Mouse (Mus musculus) ovary, postnatal 14 days (tissue): ENCODE measurements around the gene Acin1.
"Not testable (repeated sequence)": the region's sequence is repeated elsewhere in the genome, so short reads cannot be mapped to it uniquely, and the experiment has no call there.

Experiments used
- DNase-seq: peaks from one replicate; pipeline ENCODE4 v3.0.0; 2022; ENCODE audit warnings: low spot score

Acin1 gene

DNA sequence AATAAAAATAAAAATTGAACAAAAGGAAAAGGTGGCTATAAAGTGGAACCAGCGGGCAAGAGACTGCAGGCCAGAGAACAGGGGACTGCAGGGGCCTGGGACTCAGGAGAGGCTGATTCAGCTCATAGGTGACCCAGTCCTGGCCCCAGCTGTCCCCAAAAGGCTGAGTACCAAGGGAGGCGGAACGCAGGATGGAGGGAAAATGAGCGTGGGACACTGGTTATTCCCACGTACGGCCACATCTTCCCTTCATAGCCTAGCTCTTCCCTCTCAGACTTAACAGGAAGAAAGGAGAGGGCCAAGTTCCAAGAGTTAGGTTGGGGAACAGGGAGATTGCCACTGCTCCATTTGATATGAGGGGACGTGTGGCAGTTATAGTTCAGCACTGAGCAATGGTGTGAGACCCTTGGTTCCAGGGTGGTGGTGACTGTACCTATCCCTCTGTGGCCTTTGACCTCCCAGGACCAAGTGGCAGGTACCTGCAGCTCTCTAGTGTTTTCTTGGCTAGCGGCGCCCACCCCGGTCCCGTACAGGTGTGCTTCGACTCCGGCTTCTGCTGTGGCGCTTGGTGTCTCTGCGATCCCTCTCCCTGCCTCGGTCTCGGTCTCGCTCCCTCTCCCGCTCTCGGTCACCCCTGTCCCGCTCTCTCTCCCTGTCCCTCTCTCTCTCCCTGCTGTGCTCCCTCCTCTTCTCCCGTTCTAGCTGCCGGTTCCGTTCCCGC is 44.3 kb downstream of the Acin1 start:
- no peak for DNase-seq

DNA sequence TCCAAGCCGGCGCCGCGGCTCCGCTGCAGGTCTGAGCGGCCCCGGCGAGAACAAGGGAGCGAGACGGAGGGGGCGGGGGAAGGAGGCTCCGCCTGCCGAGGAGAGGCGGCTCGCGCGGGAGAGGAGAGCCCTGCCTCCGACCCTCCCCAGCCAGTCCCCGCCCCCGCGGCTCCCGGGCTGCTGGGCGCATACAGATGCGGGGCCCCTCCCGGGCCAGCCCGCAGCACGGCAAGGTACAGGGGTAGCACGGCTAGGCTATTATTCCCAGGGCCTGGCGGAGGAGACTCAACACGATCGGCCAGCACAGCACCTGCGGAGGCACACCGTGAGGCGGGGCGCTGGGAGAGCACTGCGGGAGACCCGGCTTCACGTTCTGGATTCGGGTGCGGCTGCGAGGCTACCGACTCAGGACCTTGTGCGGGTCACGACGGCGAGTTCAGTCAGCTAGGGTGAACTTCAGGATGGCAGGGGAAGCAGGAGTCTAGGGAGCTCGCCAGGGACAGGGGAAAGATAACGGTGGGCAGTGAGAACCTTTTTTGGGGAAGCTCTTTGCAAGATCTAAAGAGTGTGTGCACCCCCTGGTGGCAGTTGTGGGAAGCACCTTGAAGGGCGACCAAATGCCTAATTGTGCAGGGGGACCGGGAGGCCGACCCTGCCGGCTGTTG is 45.3 kb downstream of the Acin1 start, which contains the start of gene Cdh24:
TSS of gene Cdh24 (minus strand) at position 60 of the 665 bp plus-strand sequence.
- peak; percentile 85 for DNase-seq

DNA sequence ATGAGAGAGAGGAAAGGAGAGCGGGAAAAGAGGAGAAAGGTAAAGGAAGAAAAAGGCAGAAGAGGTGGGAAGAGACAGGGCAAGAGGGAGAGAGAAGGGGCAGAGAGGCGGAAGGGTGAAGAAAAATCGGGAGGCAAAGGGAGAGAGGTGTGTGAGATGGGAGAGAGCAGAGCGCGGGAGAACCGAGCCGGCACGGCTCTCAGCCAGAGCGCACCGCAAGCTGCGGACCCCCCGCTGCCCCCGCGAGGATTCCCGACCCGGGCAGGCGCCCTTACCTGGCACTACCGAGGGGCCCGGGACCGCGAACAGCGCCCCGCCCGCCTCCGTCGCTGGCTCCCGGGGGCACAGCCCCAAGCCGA is 45.8 kb downstream of the Acin1 start, which contains the start of gene Gm17606:
TSS of gene Gm17606 (plus strand) at position 7 of the 359 bp plus-strand sequence.
- DNase-seq, result no peak

DNA sequence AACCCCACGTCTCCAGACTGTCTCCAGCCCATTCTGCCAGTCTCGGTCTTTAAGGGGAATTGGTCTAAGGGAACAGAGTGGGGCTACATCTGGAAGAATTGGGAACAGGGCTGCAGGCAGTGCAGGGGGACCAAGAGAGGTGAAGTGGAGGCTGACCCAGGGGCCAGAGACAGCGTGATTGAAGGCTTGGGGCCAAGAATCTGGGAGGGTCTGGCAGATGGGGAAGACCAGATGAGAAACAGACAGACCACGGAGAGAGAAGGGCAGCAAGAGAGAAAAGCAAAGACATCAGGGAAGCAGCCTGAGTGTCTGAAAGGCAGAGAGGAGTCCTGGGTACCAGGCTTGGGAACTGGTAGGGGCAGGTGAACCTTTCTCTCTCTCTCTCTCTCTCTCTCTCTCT is 46.6 kb downstream of the Acin1 start:
- no peak for DNase-seq

DNA sequence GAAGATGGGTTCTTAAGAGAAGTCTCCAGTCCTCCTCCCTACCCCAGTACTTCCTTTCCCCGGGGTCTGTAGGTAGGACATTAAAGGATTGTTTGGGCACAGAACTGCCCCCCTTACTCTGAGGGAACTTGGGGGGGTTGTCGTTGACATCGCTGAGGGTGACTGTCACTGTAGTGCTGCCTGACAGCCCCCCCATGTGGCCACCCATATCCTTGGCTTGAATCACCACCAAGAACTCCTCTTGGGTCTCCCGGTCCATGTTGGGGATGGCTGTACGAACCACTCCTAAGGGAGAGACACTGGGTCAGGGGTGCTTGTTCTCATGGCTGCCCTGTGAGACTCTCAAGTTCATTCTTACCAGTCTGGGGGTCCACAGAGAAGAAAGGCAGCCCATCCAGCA is 48.5 kb downstream of the Acin1 start:
- no peak for DNase-seq

DNA sequence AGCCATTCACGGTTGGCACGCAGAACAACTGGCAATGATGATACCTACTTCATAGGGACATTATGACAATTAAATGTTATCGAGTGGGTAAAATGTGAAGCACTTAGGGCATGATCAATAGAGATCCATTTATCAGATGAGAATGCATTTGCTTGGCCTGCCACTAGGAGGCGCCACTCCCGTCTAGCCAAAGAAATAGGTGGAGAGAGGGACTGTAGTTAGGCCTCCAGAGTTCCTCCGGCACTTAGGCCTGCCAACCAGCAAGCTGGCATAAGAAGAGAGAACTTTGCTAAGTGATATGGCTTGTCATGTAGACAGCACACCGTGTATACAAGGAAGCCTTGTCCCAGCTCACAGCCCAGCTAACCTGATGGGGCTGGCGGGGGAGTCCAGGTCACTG is 49.8 kb downstream of the Acin1 start:
- DNase-seq, result no peak

DNA sequence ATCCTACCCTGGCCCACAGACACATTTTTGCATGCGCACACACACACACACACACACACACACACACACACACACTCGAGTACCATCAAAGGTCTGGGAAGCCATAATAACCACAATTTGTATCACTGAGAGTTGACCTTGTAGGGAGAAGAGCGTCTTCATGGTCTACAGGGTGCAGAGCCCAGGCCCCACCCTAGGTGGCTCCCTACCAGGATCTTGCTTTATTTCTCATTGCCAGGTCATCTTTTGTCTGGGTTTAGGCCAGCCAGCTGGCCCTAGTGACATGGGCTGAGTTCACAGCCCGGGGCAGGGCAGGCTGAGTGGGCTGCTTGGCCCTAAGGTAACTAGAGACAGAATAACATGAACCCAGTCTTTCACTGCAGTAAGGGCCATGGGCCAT is 52.5 kb downstream of the Acin1 start:
- DNase-seq, result no peak

DNA sequence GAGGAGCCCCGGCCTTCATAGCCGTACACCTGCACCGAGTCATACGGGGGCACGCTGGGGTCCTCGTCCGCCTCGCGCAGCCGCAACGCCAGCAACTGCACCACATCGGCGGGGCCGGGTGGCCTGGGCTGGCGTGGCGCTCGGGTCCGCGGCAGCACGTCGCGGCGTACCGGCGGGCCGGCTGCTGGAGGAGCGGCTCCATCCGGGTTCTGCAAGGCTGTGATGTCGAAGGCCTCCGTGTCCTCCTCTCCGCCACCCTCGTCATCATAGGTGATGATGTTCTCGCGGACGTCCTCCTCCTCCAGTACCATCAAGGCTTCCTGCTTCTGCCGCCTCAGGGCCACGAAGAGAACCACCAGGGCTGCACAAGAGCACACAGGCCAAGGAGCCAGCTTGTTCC is 54.5 kb downstream of the Acin1 start:
- DNase-seq, result no peak

DNA sequence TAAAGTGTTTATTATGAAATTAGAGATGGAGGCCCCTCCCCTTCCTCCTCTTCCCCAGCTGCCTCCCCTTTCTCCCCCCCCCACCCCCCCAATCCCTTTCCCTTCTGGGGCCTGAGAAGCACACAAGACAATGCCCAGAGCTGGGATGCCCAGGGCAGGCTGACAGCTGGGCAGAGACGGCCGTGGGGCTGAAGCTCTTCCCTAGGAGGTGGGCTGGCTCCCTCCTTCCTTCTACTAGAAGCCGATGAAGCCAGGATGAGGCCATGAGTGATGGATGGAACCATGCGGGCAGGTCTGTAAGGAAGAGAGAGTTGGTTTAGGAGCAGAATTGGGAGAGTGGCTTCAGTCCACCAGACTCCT is 55.5 kb downstream of the Acin1 start:
- DNase-seq, result no peak

DNA sequence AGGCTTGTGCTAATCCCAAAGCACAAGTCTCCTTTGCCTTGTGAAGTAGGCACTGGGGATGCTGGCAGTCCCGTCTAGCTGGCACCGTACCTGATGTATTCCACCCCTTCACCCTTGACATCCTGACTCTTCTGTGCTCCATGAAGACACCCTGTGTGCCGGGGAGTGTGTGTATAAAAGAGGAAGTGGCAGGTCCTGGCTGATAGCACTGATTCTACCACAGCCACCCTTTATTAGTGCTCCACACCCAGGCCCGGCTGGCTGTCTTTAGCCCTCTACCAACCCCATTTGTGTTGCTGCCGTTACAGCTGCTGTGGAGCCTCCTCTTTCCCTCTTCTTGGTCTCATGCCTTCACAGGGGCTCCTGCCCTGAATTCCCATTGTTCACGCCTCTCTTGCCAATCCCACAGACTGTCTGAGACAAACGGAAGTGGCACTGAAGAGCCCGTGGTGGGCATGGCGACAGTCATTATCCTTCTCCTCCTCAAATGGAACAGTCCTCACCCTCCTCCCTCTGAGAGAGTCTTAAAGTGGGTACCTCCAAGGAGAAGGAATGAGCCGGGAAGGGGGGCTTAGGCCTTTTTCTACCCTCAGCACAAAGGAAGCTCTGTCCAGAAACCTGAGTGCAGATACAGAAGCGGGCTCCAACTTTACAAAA is 56.0 kb downstream of the Acin1 start:
- no peak for DNase-seq

DNA sequence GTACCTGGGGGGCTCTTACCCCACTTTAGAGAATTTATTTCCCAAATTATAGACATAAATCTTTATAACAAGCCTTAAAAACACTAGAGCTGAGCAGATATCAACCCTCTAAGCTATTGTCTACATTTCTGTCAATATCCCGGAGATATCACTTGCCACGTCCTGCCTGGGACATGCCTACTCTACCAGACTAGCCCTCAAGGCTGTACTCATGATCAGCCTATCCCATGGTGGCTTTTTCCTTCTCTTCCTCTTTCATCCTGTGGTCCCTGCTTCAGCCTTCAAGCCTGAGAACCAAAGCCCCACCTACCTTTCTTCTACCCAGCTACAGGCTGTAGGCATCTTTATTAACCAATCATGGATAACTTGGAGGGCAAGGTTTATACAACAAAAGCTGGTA is 56.9 kb downstream of the Acin1 start:
- DNase-seq, result no peak

DNA sequence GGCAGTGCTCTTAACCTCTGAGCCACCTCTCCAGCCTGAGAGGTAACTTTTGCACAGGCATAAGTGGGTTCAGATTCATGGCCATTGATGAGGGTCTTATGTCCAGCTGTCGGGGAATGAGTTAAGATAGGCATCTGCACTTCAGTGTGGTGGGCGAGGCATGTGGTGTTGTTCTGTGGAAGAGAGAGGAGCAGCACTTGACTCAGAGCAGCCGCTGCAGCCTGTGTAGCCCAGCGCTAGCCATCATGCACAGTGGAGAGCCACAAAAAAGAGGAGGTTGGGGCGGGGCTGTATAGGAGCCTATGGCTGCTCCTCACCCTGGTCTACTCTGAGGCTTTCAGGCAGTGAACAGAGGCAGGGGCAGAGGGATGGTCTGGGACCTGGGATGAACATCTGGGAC is 58.6 kb downstream of the Acin1 start:
- DNase-seq, result no peak

DNA sequence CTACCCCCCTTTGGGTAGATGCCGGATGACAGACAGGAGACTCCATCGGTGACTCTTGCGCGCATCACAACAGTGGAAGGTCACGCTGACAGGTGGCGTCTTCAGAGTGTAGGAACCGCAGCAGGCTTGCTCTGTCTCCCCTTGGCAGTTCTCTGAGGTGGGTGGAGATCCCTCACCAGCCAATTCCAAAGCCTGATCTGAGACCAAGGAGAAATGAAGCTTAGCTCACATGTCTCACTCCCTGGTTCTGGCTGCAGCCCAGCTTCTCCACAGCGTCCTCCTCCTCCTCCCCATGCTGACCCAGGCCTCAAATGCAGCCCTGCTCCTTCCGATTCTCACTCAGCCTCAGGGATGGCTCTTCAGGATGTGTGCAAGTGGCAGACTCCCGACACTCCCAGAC is 61.8 kb downstream of the Acin1 start:
- DNase-seq, result no peak

DNA sequence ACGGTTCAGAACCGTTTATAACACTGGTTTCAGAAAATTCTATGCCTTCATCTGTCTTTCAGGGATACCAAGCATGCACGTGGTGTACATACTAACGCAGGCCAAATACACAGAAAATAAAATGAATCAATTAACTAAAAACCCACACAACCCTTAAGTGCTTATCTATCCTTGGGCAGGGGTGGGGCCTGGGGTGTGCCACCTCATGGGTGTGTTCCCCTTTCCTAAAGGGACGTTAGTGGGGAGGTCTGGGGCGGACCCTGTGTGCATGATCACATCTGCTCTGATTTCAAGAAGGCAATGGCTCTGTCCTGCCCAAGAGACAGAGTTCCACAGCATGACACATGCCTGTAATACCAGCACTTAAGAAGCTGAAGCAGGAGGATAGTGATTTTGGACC is 63.4 kb downstream of the Acin1 start:
- DNase-seq, result no peak

DNA sequence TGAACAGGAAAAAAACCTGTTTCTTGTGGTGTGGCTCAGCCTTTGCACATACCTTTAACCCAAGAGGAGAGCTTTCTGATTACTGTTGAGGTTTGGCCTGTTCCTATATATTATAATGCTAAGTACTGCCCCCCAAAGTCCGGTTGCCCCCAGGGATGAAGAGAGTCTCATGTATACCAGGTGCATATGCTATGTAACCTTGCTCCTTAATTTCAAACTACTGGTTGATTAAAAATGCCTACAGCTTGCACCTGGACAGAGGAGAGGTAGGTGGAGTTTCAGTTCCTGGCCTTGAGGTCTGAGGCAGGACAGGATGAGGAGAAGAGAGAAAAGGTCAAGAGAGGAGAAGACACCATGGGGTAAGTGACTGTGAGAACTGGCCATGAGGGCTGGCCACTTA is 65.6 kb downstream of the Acin1 start, which contains the start of gene Psmb11:
TSS of gene Psmb11 (plus strand) at position 301 of the 400 bp plus-strand sequence.
- no peak for DNase-seq

DNA sequence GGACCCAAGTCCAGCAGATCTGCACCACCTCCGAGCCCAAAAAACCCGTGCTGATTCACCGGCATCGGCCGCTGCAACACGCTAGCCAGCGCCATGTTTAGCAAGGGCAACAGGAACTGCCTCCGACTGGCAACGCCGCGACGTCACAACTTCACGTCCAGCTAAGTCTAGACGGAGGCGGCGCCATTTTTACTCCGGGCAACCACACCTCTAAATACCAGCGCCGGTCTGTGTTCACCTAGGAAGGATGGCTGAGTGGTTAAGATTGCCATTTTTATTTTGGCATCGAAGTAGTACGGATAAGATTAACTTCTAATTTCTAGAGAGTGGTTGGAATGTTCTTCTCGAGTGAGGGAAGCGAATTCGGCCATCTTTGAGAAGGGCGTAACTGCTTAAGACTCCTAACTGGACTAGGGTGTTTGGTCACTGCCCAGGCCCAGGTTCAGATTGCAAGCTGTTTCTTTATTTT is 68.8 kb downstream of the Acin1 start, which contains the start of gene Psmb5:
TSS of gene Psmb5 (minus strand) at position 126 of the 469 bp plus-strand sequence.
- DNase-seq, result peak; percentile 77

DNA sequence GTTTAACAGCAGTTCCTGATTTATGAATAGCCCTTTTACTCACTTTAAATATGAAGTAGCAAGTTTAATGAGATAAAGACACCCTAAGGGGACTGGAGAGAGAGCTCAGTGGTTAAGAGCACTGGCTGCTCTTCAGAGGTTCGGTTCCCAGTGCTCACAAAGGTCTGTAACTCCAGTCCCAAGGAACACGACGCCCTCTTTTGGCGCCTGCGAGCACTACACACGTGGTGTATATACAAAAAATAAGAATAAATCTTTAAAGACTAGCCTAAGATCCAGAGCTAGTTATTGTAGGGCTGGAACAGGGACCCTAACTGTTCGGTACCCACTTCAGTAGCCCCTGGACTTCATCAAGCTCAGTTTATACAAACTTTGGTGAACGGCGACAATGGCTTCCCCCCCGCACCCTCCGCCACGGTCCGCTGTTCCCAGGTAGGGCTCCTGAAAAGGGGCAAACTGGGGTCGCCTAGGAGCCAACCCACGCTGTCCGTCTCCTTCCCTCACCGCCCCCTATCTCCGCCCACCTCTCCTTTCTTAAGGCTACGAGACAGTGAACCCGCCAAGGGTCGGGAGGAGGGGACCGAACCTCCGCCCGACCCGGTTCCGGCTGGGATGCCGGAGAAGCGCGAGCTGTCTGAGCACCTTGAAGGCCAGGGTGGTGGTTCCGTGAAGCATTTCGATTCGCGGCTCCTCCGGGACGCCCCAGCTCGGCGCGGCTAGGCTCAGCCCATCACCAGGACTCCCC is 69.4 kb downstream of the Acin1 start:
- no peak for DNase-seq

DNA sequence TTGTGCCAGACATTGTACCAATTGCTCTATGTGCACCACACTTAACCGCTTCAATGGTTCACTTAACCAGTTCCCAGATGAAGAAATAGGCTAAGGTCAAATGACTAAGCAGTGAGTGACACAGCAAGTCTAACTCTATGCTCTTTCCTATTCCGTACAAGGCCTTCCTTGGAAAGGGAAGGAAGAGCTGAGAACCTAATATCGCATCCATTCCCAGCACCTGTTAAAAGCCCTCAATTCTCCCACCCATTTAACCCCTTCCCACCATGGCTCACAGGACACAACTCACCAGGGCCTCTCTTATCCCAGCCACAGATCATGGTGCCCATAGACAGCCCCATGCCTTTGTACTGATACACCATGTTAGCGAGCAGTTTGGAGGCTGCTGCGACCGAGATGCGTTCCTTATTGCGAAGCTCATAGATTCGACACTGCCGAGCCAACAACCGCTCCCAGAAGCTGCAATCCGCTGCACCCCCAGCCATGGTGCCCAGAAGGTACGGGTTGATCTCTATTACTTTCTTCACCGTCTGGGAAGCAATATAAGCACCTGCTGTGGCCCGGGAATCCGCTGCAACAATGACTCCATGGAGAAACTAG is 70.4 kb downstream of the Acin1 start:
- DNase-seq, result no peak

DNA sequence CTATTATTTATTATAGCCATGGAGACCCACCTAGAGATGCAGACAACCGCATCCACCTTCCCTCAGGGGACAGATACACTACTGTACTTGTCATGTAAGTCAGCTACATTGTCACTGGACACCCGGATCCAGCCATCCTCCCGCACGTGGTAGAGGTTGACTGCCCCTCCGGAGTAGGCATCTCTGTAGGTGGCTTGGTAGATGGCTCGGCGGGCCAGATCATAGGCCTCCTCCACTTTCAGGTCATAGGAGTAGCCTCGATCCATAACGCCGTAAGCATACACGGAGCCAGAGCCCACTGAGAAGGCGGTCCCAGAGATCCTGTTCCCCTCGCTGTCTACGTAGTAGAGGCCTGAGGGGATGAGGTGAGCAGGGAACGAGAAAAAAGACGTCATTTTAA is 72.6 kb downstream of the Acin1 start:
- not testable (repeated sequence) for DNase-seq

DNA sequence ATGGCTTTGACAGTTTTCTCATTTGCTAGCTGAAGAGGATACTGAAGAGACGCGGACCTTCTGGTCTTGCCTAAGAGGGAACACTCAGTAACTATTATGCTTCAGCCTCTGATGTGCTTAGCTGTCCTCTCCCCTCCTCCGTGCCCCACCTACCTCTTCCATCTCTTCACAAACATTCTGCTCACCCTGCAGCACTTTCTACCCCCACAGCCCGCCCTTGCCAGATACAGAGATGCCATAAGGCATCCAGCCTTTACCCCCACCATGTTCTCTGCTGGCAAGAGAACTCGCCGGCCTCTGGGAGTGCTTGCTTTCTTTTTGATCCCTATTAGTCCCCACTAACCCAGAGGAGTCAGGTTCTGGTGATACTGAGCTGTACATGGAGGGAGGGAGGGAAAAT is 76.1 kb downstream of the Acin1 start:
- DNase-seq, result no peak

DNA sequence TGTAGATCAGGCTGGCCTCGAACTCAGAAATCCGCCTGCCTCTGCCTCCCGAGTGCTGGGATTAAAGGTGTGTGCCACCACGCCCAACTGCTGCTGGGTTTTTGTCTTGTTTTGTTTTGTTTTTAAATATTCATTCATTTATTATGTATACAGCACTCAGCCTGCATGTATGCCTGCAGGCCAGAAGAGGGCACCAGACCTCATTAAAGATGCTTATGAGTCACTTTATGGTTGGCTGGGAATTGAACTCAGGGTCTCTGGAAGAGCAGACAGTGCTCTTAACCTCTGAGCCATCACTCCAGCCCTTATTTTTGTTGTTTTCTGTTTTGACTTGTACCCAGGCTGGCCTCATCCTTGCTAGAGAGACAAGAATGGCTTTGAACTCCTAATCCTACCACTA is 76.8 kb downstream of the Acin1 start:
- no peak for DNase-seq

DNA sequence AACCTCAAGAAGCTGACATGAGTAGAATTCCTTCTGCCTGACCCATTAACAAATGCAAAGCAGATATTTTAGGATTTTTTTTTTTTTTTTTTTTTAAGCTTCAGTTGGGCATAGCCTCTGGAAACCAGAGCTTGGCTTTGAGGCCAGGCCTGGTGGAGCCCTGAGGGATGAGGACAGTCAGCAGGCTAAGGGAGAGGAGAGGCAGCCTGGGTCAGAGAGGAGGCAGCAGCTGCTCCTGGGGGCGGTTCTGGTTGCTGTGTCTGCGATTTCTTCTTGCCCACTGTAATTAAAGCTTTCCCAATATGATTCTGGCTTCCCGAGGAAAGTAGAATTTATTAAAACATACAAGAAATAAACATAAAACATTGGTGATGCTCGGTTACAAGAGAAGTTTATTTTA is 77.5 kb downstream of the Acin1 start:
- DNase-seq, result no peak
